Mouse (Mus musculus) spleen, adult 2 months (tissue): ENCODE measurements around the gene Wiz.

Experiments
- CTCF ChIP-seq: fragments of 200-500 bp; IDR thresholded peaks from 2 replicates; pipeline ENCODE4 v1.5.1; 2011; ENCODE audit warnings: mild to moderate bottlenecking, inconsistent platforms; ENCODE audit not compliant: insufficient read depth, insufficient read length, insufficient replicate concordance; ENCODE audit errors: extremely low read depth
- POLR2A ChIP-seq: fragments of 200-500 bp; IDR thresholded peaks from 2 replicates; pipeline ENCODE4 v1.6.1; 2011; ENCODE audit warnings: low read depth, low read length, inconsistent platforms

GRCm38 (mm10) chr17:32313892-32314291, 75.3 kb downstream of the Wiz start:
- TF ChIP-seq CTCF (no peak), POLR2A (no peak)
